Mouse (Mus musculus) lung, embryonic 14.5 days (tissue): ENCODE measurements at regions not wholly inside any gene's neighbourhood (a gene's known extent, or its start where the extent isn't known, plus 50 kb on each side); places are given as distances from the start of the nearest gene placed in this dataset.

Experiments used
- ATAC-seq: fragments of 200-750 bp; cut with Nextera tagmentation; 2 replicates; pipeline ENCODE4 v1.8.0; 2017; ENCODE audit warnings: mild to moderate bottlenecking, moderate TSS enrichment, moderate library complexity; ENCODE audit not compliant: insufficient read depth
- DNase-seq: peaks from one replicate; pipeline ENCODE4 v3.0.0-alpha.2; 2015
- H3K27ac ChIP-seq: fragments of 300-500 bp; sonication (generic); 2 replicates; pipeline ENCODE4 v1.5.1; 2014; ENCODE audit warnings: low read depth, mild to moderate bottlenecking, moderate library complexity
- H3K27me3 ChIP-seq: fragments of 300-500 bp; sonication (generic); 2 replicates; pipeline ENCODE4 v1.6.1; 2014; ENCODE audit warnings: low read length, control low read depth; ENCODE audit not compliant: insufficient read depth
- H3K36me3 ChIP-seq: fragments of 300-500 bp; sonication (generic); 2 replicates; pipeline ENCODE4 v1.6.1; 2014; ENCODE audit warnings: control low read depth; ENCODE audit not compliant: insufficient read depth
- H3K4me1 ChIP-seq: fragments of 300-500 bp; sonication (generic); 2 replicates; pipeline ENCODE4 v1.6.1; 2014; ENCODE audit warnings: antibody characterized with exemption, control low read depth; ENCODE audit not compliant: insufficient read depth
- H3K4me2 ChIP-seq: fragments of 300-500 bp; sonication (generic); 2 replicates; pipeline ENCODE4 v1.6.1; 2014; ENCODE audit warnings: mild to moderate bottlenecking
- H3K4me3 ChIP-seq: fragments of 300-500 bp; sonication (generic); 2 replicates; pipeline ENCODE4 v1.5.1; 2014; ENCODE audit warnings: low read depth, low read length
- H3K9ac ChIP-seq: fragments of 300-500 bp; sonication (generic); 2 replicates; pipeline ENCODE4 v1.6.1; 2014
- H3K9me3 ChIP-seq: fragments of 300-500 bp; sonication (generic); 2 replicates; pipeline ENCODE4 v1.6.1; 2016; ENCODE audit warnings: low read depth, low read length, control low read depth
- CTCF ChIP-seq: IDR thresholded peaks from 2 replicates; pipeline ENCODE4 v1.5.1; 2016; ENCODE audit warnings: antibody characterized with exemption, low read depth
- WGBS: fragments of 180-500 bp; shearing (Covaris S2); extraction: QIAGEN DNeasy Blood & Tissue Kit; methylation state at CpG from one replicate; pipeline ENCODE4 v1.1.7; 2014; 5-methylcytosine and 5-hydroxymethylcytosine counted together

DNA sequence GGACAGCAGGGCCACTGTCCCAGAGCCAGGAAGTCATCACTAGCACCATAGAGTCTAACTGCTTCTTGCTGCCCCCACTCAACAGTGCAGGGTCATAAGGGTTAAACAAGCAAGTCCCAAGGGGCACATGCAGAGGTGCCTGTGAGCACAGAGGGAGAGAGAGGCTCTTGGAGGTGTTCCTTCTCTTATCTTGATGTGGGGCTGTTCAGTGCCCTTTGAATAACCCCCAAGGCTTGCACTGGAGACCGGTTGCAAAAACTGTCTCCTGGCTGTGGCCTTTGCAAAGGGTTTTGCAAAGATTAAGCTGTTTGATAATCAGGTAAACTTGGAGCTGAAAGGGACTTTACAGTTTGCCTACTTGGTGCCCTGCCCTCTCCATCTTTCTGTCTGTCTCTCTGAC is 217.1 kb upstream of the Hes1 start:
- DNase-seq (no peak), ATAC-seq (no peak)
- no peak overlapping the region for H3K4me2 ChIP-seq
- H3K9ac ChIP-seq, result no peak overlapping the region
- H3K27me3 ChIP-seq, result no peaks in the 10 kb centered on the region
- H3K27ac ChIP-seq, result no peak overlapping the region
- WGBS, result 24% methylated on average over 1 of the region's 1 CpGs
- no peaks in the 10 kb centered on the region for H3K9me3 ChIP-seq
- H3K4me3 ChIP-seq, result no peak overlapping the region
- TF ChIP-seq CTCF, result no peak
- no peaks in the 10 kb centered on the region for H3K36me3 ChIP-seq
- H3K4me1 ChIP-seq, result peaks cover 24% of the 10 kb centered on the region

DNA sequence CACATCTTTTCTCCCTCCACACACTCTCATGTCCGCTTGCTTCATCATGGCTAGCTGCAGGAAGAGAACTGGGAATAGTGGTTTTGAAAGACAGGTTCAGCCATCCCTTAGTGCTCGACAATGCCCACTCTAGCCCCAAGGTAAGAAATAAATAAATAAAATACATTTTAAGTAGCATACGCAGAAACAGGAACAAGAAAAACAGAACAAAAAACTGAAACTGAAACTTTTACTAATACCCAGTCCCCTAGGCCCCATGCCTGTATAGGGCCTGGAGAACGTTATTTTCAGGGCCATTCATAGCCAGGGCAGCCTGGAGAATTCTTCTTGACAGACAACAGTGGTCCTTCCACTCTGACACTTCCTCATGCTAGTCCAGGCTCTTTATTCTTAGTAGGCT is 216.4 kb upstream of the Hes1 start:
- H3K9ac ChIP-seq, result no peak overlapping the region
- no peak for DNase-seq
- ATAC-seq, result no peak
- no peaks in the 10 kb centered on the region for H3K36me3 ChIP-seq
- no peaks in the 10 kb centered on the region for H3K9me3 ChIP-seq
- 81% methylated on average over 4 of the region's 4 CpGs for WGBS
- no peak overlapping the region for H3K4me2 ChIP-seq
- no peaks in the 10 kb centered on the region for H3K27me3 ChIP-seq
- no peak overlapping the region for H3K4me3 ChIP-seq
- H3K27ac ChIP-seq, result no peak overlapping the region
- TF ChIP-seq CTCF, result no peak
- H3K4me1 ChIP-seq, result peaks cover 24% of the 10 kb centered on the region

DNA sequence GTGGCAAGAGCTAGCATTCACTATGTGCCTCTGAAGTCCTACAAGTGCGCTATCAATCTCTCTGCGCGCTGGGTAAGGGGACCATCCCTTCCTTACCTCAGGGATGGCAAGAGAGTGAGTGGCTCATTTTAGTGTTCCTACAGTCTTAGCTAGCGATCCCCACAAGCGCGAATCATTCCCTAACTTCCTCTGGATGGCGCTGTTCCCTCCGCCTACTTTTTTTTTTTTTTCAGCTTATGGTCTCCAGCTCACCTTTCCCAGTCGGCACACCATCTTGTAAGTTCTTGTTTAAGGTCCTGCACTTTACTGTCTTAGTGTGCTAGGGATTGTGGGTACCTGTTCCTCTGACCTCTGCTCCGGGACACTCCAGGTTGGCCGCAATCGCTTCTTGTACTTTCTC is 215.7 kb upstream of the Hes1 start:
- no peak overlapping the region for H3K9ac ChIP-seq
- peaks cover 24% of the 10 kb centered on the region for H3K4me1 ChIP-seq
- DNase-seq, result no peak
- no peaks in the 10 kb centered on the region for H3K9me3 ChIP-seq
- H3K27me3 ChIP-seq, result no peaks in the 10 kb centered on the region
- no peak overlapping the region for H3K4me3 ChIP-seq
- no peak for ATAC-seq
- TF ChIP-seq CTCF, result no peak
- no peak overlapping the region for H3K27ac ChIP-seq
- H3K36me3 ChIP-seq, result no peaks in the 10 kb centered on the region
- 80% methylated on average over 12 of the region's 12 CpGs for WGBS
- no peak overlapping the region for H3K4me2 ChIP-seq

DNA sequence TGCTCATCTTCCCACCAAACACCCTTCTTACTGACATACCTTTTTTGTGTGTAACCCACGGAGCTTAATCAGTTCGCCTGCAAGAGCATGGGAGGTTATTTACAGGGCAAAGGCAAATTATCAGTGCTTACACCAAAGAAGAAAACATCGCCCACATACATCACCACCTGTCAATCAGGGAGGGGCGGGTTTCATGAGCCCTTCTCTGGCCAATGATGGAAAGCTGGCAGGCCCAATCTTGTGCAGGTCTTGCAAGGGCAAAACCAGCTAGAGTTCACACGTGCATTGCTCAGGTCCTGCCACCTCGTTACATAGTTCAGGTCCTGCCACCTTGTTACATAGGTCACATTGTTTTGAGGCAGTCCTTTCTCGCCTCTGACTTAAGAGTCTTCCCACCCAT is 214.7 kb upstream of the Hes1 start:
- H3K27ac ChIP-seq, result no peak overlapping the region
- no peak overlapping the region for H3K4me2 ChIP-seq
- no peak for DNase-seq
- no peak for TF ChIP-seq CTCF
- WGBS, result 56% methylated on average over 7 of the region's 7 CpGs
- ATAC-seq, result no peak
- H3K9ac ChIP-seq, result no peak overlapping the region
- H3K4me1 ChIP-seq, result peaks cover 17% of the 10 kb centered on the region
- H3K4me3 ChIP-seq, result no peak overlapping the region
- no peaks in the 10 kb centered on the region for H3K9me3 ChIP-seq
- H3K36me3 ChIP-seq, result no peaks in the 10 kb centered on the region
- no peaks in the 10 kb centered on the region for H3K27me3 ChIP-seq

DNA sequence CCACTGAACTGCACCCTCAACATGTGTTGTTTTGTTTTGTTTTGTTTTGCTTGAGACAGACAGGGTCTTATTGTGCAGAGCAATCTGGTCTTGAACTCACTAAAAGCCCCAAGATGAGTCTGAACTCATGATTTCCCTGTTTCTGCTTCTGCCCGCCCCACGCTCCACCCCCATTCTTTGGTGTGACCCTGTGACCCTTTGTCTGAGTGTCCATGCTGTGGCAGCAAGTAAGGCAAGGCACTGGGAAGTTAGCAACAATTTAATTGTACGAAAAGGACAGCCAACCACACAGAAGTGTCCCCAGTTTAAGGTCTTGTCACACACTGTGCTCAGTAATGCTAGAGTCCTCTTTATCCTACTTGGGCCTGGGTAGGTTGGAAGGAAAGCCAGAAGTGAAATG is 213.6 kb upstream of the Hes1 start:
- 76% methylated on average over 3 of the region's 3 CpGs for WGBS
- Histone ChIP-seq H3K27ac (no peak overlapping the region), H3K27me3 (no peaks in the 10 kb centered on the region), H3K4me2 (no peak overlapping the region), H3K36me3 (no peaks in the 10 kb centered on the region), H3K4me1 (peaks cover 8% of the 10 kb centered on the region), H3K9me3 (no peaks in the 10 kb centered on the region), H3K9ac (no peak overlapping the region), H3K4me3 (no peak overlapping the region)
- DNase-seq (no peak), ATAC-seq (no peak)
- no peak for TF ChIP-seq CTCF

DNA sequence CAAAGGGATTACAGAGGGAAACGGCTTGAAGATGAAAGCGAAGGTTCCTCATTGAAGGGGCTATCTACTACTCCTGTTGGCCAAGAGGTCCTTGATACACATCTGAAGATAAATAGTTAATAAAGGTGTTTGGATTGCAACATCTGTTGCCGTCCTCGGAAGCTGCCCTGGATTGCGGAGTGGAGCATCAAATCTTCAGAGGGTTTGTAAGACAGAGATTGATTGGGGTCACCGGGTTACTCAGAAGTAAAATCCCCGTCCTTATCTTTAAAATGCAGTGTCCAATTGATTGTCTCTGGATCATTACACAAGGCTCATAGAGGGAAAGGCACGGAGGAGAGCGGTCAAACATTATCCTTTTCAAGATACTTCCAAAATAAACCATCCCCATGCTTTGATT is 212.4 kb upstream of the Hes1 start:
- TF ChIP-seq CTCF, result no peak
- no peaks in the 10 kb centered on the region for H3K36me3 ChIP-seq
- H3K27ac ChIP-seq, result no peak overlapping the region
- 0 out of 2 replicates have a peak, but pooled peaks cover 6% of the 10 kb centered on the region for H3K4me1 ChIP-seq
- no peak overlapping the region for H3K4me2 ChIP-seq
- WGBS, result 23% methylated on average over 9 of the region's 9 CpGs
- no peaks in the 10 kb centered on the region for H3K9me3 ChIP-seq
- DNase-seq, result no peak
- H3K27me3 ChIP-seq, result no peaks in the 10 kb centered on the region
- no peak overlapping the region for H3K4me3 ChIP-seq
- ATAC-seq, result no peak
- H3K9ac ChIP-seq, result no peak overlapping the region

DNA sequence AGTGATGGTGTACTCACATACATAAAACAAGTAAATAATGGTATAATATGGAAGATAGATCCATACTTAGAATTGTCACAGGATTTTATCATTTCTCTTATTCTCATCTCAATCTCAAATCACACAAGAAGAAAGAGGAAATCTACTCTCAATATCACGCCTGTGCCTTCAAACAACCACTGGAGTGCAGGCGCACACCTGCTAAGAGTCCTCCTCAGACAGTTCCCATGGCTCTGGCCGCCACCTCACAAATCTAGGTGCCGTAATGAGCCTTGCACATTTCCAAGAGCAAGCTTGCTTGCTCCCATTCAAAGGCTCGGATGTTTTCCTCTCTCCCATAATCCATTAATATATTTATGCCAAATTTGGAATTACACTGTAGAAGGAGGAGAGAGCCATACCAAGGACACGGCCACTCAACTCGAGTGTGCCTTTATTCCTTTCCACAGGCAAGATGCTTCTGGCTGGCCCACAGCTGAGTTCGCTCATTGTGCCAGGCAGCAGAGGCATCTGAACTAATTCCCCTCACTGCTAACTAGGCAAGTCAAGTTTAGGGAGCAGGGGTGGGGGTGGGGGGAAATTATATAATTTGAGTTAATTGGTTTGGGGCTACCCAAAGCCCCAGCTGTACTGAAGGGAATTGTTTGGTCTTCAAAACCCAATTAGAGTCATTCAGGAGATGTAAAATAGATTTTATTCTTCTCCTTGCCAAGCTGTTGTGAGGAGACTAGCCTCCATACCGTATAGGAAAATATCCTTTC is 209.2 kb upstream of the Hes1 start:
- WGBS, result 77% methylated on average over 9 of the region's 9 CpGs
- no peak overlapping the region for H3K4me2 ChIP-seq
- H3K9me3 ChIP-seq, result no peaks in the 10 kb centered on the region
- no peak overlapping the region for H3K27ac ChIP-seq
- H3K4me1 ChIP-seq, result no peaks in the 10 kb centered on the region
- peak; percentile 27; the same call in 1 of the 2 replicates for TF ChIP-seq CTCF
- ATAC-seq (no peak), DNase-seq (no peak)
- H3K36me3 ChIP-seq, result no peaks in the 10 kb centered on the region
- H3K27me3 ChIP-seq, result no peaks in the 10 kb centered on the region
- no peak overlapping the region for H3K4me3 ChIP-seq
- H3K9ac ChIP-seq, result no peak overlapping the region
